Mouse (Mus musculus): Measurements from ENCODE around the gene Oasl1.
"Not testable (repeated sequence)": the region's sequence is repeated elsewhere in the genome, so short reads cannot be mapped to it uniquely, and the experiment has no call there.

- TF ChIP-seq CTCF (IDR thresholded peaks at IDR 0.05; ENCODE audit: low read depth, low read length); POLR2A (IDR thresholded peaks at IDR 0.05; ENCODE audit: extremely low read depth, insufficient read depth, low read length): not testable (repeated sequence)
Measured at GRCm38 (mm10) chr5:114917357-114917756, 5.7 kb upstream of the Oasl1 start.

Measured in liver, adult 2 months (tissue).